Mouse (Mus musculus) heart, embryonic 16.5 days (tissue): ENCODE results near the gene Ghdc. TPM values are rescaled to one million over a fixed set of nuclear protein-coding genes. Genes with fewer than 3 reads are reported as not detected.
A peak's percentile ranks its signal among the peaks of the same experiment; 100 is the strongest.

ENCODE experiments used
- ATAC-seq: fragments of 200-750 bp; cut with Nextera tagmentation; replicated peaks from 2 replicates; pipeline ENCODE4 v1.8.0; 2017; ENCODE audit warnings: moderate number of reproducible peaks; ENCODE audit not compliant: insufficient read depth, low FRiP score; ENCODE audit errors: extremely low read depth
- H3K27ac ChIP-seq: fragments of 300-500 bp; sonication (generic); 2 replicates; pipeline ENCODE4 v1.5.1; 2014; ENCODE audit warnings: mild to moderate bottlenecking, low read length, control low read depth, moderate library complexity
- H3K27me3 ChIP-seq: fragments of 300-500 bp; sonication (generic); 2 replicates; pipeline ENCODE4 v1.6.1; 2014; ENCODE audit warnings: low read length, mixed read lengths; ENCODE audit not compliant: control insufficient read depth, insufficient read depth
- H3K36me3 ChIP-seq: fragments of 300-500 bp; sonication (generic); 2 replicates; pipeline ENCODE4 v1.6.1; 2014; ENCODE audit not compliant: control insufficient read depth, insufficient read depth
- H3K4me1 ChIP-seq: fragments of 300-500 bp; sonication (generic); 2 replicates; pipeline ENCODE4 v1.6.1; 2014; ENCODE audit warnings: low read length, mixed read lengths; ENCODE audit not compliant: control insufficient read depth, insufficient read depth
- H3K4me2 ChIP-seq: fragments of 300-500 bp; sonication (generic); 2 replicates; pipeline ENCODE4 v1.6.1; 2014; ENCODE audit warnings: low read depth, mild to moderate bottlenecking, control low read depth, low read length
- H3K4me3 ChIP-seq: fragments of 300-500 bp; sonication (generic); 2 replicates; pipeline ENCODE4 v1.5.1; 2014; ENCODE audit warnings: mild to moderate bottlenecking, control low read depth, low read length
- H3K9ac ChIP-seq: fragments of 300-500 bp; sonication (generic); 2 replicates; pipeline ENCODE4 v1.6.1; 2014; ENCODE audit warnings: low read length, control low read depth
- H3K9me3 ChIP-seq: fragments of 300-500 bp; sonication (generic); replicated peaks from 2 replicates; pipeline ENCODE4 v1.6.1; 2016; ENCODE audit warnings: low read length; ENCODE audit not compliant: control insufficient read depth
- WGBS: fragments of 180-500 bp; shearing (Covaris S2); extraction: QIAGEN DNeasy Blood & Tissue Kit; methylation state at CpG from one replicate; pipeline ENCODE4 v1.1.7; 2014; 5-methylcytosine and 5-hydroxymethylcytosine counted together
- polyA plus RNA-seq: library from polyadenylated mRNA; unstranded; fragments of >200 nt; fragmentation: Nextera tagmentation; extraction: Ambion mirVana; gene quantifications from 2 replicates; pipeline ENCODE4 v1.2.1, GENCODE M21; 2015

The Ghdc gene
- polyA plus RNA-seq, 1 experiment from 2014 or later = 7.1 TPM

DNA sequence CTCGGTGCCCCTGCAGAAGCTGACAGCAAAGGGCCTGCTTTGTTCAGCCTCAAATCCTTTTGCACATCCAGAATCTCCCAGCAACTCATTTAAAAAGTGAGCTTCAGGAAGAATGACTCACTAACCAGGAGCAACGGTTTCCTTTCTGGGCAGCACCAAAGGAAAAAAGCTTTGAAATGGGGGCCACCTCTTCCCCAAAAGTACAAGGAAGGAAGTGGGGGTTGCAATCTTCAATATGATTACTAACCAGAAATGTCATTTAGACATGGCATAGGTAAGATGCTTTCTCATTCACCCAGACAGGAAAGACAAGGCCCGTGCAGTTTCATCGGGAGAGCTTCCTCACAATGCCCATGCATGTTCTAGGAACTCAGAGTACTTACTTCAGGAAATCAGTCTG lies 49.5 kb downstream of the Ghdc start:
- Histone ChIP-seq H3K9ac (peak overlapping the region; percentile 27; the same call in 1 of the 2 replicates), H3K27me3 (no peaks in the 10 kb centered on the region), H3K27ac (peak overlapping the region; percentile 85), H3K4me3 (no peak overlapping the region), H3K4me2 (peak overlapping the region; percentile 23), H3K4me1 (peaks cover 56% of the 10 kb centered on the region), H3K36me3 (peaks cover 13% of the 10 kb centered on the region; the same call in 1 of the 2 replicates), H3K9me3 (no peaks in the 10 kb centered on the region)
- no peak for ATAC-seq
- 37% methylated on average over 4 of the region's 4 CpGs for WGBS

DNA sequence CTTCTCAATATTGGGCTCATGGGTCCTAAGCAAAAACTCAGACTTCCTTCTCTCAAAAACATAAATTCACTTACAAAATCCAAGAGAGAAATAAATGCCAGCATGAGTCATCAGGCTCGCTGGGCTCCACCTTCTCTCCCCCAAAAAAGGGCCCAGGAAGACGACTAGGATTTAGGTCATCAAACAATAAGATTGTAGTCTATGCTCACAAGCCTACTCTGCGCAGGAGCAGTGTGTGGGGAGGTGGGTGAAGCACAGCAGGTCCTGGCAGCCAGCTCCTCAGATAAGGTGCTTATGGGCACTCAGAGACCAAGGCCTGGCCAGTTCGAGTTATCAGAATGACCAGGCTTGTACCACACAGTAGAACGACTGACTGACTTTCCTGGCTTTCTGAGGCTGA lies 50.4 kb downstream of the Ghdc start:
- Histone ChIP-seq H3K9me3 (no peaks in the 10 kb centered on the region), H3K27me3 (no peaks in the 10 kb centered on the region), H3K36me3 (peaks cover 22% of the 10 kb centered on the region), H3K27ac (peak overlapping the region; percentile 85), H3K4me3 (no peak overlapping the region), H3K9ac (peak overlapping the region; percentile 27), H3K4me2 (peak overlapping the region; percentile 23; the same call in 1 of the 2 replicates), H3K4me1 (peaks cover 53% of the 10 kb centered on the region)
- peak; percentile 28; the same call in 1 of the 2 replicates for ATAC-seq
- 35% methylated on average over 5 of the region's 5 CpGs for WGBS

DNA sequence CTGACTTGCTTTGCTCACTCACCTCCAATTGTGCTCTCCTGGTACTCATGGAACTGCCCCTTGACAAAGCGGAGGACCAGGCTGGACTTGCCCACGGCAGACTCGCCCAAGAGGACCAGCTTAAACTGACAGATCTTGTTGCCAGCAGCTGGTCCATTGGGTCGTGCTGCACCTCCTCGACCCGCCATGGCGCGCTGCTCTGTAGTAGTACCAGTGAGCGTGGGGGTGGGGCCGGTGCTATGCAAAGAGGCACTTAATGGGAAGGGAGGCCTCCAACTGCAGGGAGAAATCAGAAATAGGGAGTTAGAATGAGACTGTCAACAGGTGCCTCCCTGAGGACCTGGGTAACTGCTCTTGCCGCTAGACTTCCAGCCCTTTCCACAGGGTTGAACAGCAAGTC lies 50.9 kb downstream of the Ghdc start:
- Histone ChIP-seq H3K4me1 (peaks cover 48% of the 10 kb centered on the region), H3K9ac (no peak overlapping the region), H3K27ac (peak overlapping the region; percentile 7; the same call in 1 of the 2 replicates), H3K9me3 (no peaks in the 10 kb centered on the region), H3K36me3 (peaks cover 22% of the 10 kb centered on the region), H3K4me3 (no peak overlapping the region), H3K27me3 (no peaks in the 10 kb centered on the region), H3K4me2 (no peak overlapping the region)
- WGBS = 75% methylated on average over 11 of the region's 11 CpGs
- ATAC-seq = no peak

GRCm38 (mm10) chr11:100719312-100719711 lies 51.4 kb downstream of the Ghdc start:
- Histone ChIP-seq H3K27me3 (no peaks in the 10 kb centered on the region), H3K36me3 (peaks cover 22% of the 10 kb centered on the region), H3K9me3 (no peaks in the 10 kb centered on the region), H3K4me2 (no peak overlapping the region), H3K4me1 (peaks cover 45% of the 10 kb centered on the region), H3K27ac (no peak overlapping the region), H3K9ac (no peak overlapping the region), H3K4me3 (no peak overlapping the region)
- 61% methylated on average over 3 of the region's 3 CpGs for WGBS
- no peak for ATAC-seq

DNA sequence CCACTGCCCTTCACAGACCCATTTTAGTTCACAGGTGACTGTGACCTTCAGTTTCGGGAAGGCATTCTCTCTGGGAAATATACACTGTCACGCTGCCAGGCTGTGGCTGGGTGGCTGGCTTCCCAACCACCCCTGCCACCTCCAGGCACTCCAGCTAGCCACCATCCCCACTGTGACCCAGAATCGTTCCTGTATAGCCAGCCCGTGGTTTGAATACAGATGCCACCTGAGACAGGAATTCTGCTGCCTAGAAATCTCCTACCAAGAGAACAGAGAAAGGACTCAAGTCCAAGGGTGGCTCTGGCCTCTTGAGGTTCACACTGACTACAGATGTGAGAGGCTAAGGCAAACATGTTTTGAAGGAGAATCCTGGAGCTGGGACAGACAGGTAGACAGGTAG lies 51.9 kb downstream of the Ghdc start:
- peaks cover 22% of the 10 kb centered on the region for H3K36me3 ChIP-seq
- no peak overlapping the region for H3K27ac ChIP-seq
- 67% methylated on average over 4 of the region's 4 CpGs for WGBS

DNA sequence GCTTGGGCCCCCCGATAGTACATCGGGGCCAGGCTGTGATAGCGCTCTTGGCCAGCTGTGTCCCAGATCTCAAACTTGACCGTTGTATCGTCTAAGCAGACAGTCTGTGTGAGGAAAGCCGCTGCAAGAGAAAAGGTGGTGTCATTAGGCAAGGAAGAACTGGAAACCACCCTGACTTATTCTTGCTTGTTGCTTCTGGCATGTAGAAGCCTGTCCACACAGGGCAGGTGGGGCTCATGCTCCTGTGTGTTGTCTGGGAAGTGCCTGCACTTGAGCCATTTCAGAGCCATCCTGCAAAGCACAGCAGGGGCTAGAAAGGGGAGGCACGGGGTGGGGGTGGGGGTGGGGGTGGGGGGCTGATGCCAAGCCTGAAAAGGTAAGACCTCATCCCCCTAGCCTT lies 52.3 kb downstream of the Ghdc start:
- WGBS = 89% methylated on average over 7 of the region's 7 CpGs
- Histone ChIP-seq H3K9ac (no peak overlapping the region), H3K27ac (no peak overlapping the region), H3K36me3 (peaks cover 22% of the 10 kb centered on the region), H3K4me3 (no peak overlapping the region), H3K4me2 (no peak overlapping the region), H3K27me3 (no peaks in the 10 kb centered on the region), H3K4me1 (peaks cover 48% of the 10 kb centered on the region), H3K9me3 (no peaks in the 10 kb centered on the region)
- ATAC-seq = no peak

More for the DNA sequence above, 51.9 kb downstream of the Ghdc start:
- no peaks in the 10 kb centered on the region for H3K27me3 ChIP-seq
- no peak overlapping the region for H3K9ac ChIP-seq
- ATAC-seq = no peak
- H3K4me1 ChIP-seq = peaks cover 47% of the 10 kb centered on the region
- H3K4me2 ChIP-seq = no peak overlapping the region
- H3K4me3 ChIP-seq = no peak overlapping the region
- H3K9me3 ChIP-seq = no peaks in the 10 kb centered on the region

- no peak for ATAC-seq
- Histone ChIP-seq H3K9ac (no peak overlapping the region), H3K27me3 (no peaks in the 10 kb centered on the region), H3K27ac (no peak overlapping the region), H3K4me2 (no peak overlapping the region), H3K36me3 (peaks cover 22% of the 10 kb centered on the region), H3K9me3 (no peaks in the 10 kb centered on the region), H3K4me3 (no peak overlapping the region), H3K4me1 (peaks cover 41% of the 10 kb centered on the region)
- whole genome bisulfite sequencing = 84% methylated on average over 3 of the region's 3 CpGs
Measured at GRCm38 (mm10) chr11:100716649-100717048, 54.1 kb downstream of the Ghdc start.

Other genes starting within 250 kb of the Ghdc start
- gene Acly, start 243.0 kb downstream of the Ghdc start, polyA plus RNA-seq = 64.4 and 67.1 TPM in 2 replicates
- gene Ttc25, start 225.3 kb downstream of the Ghdc start, polyA plus RNA-seq = 0.85 and 0.94 TPM in 2 replicates
- 24.8 and 32.1 TPM in 2 replicates for gene Cnp, start 196.1 kb downstream of the Ghdc start, polyA plus RNA-seq
- gene Nkiras2, start 151.7 kb downstream of the Ghdc start, polyA plus RNA-seq = 78.8 and 81.5 TPM in 2 replicates
- 219 and 228 TPM in 2 replicates for gene Dnajc7, start 150.8 kb downstream of the Ghdc start, polyA plus RNA-seq
- 0.26 and 0.60 TPM in 2 replicates for gene Zfp385c, start 78.5 kb downstream of the Ghdc start, polyA plus RNA-seq
- 1.5 and 2.6 TPM in 2 replicates for gene Dhx58, start 66.7 kb downstream of the Ghdc start, polyA plus RNA-seq
- 30.5 and 31.7 TPM in 2 replicates for gene Kat2a, start 58.5 kb downstream of the Ghdc start, polyA plus RNA-seq
- 0.24 TPM in 1 of 2 replicates, not detected in the other for gene Hspb9, start 57.1 kb downstream of the Ghdc start, polyA plus RNA-seq
- gene Rab5c, start 32.7 kb downstream of the Ghdc start, polyA plus RNA-seq = 17.9 and 19.9 TPM in 2 replicates
- gene Kcnh4, start 11.0 kb downstream of the Ghdc start, polyA plus RNA-seq = not detected in 2 replicates
- not detected in 2 replicates for gene Hcrt, start 8.0 kb downstream of the Ghdc start, polyA plus RNA-seq
- 31.3 and 36.5 TPM in 2 replicates for gene Stat5b, start 79.8 kb upstream of the Ghdc start, polyA plus RNA-seq
- 10.1 and 15.1 TPM in 2 replicates for gene Stat5a, start 88.4 kb upstream of the Ghdc start, polyA plus RNA-seq
- 60.4 and 64.9 TPM in 2 replicates for gene Stat3, start 168.6 kb upstream of the Ghdc start, polyA plus RNA-seq
- gene Cavin1, start 199.9 kb upstream of the Ghdc start, polyA plus RNA-seq = 428 and 460 TPM in 2 replicates
- 50.7 and 53.6 TPM in 2 replicates for gene Atp6v0a1, start 238.5 kb upstream of the Ghdc start, polyA plus RNA-seq